Mouse (Mus musculus) left cerebral cortex, adult 8-10 months (tissue): ENCODE results near the gene Crybg3. TPM values are rescaled to one million over a fixed set of nuclear protein-coding genes. Genes with fewer than 3 reads are reported as not detected.

Experiments used
- DNase-seq, 2 experiments: peaks; one replicate each; pipeline ENCODE4 v3.0.0; 2022; ENCODE audit warnings: low spot score in 2 of 2
- total RNA-seq, 4 experiments: library from RNA; stranded (reverse); gene quantifications; 2 replicates each; pipeline ENCODE4 v1.2.4; 2022

Gene Crybg3
- total RNA-seq: 1 to 10 TPM; 6.6 to 8.7 (median 8.2) TPM

GRCm38 (mm10) chr16:59600311-59601251, at the start of gene Crybg3:
Gene Crybg3, minus strand, starts transcription at chr16:59600979.
- peak; percentile 16 to 38 for DNase-seq

- no peak for DNase-seq
Measured at GRCm38 (mm10) chr16:59643766-59644165, 43.0 kb upstream of the Crybg3 start.

- no peak for DNase-seq
Measured at GRCm38 (mm10) chr16:59639985-59640384, 39.2 kb upstream of the Crybg3 start.

- DNase-seq: peak; percentile 92 to 95
Measured at GRCm38 (mm10) chr16:59639102-59639691, 38.4 kb upstream of the Crybg3 start, which contains the start of gene Arl6. Gene Arl6, minus strand, starts transcription at chr16:59639391.

- DNase-seq: no peak
Measured at GRCm38 (mm10) chr16:59634598-59634997, 33.8 kb upstream of the Crybg3 start.

- no peak for DNase-seq
Measured at GRCm38 (mm10) chr16:59621554-59621953, 20.8 kb upstream of the Crybg3 start.

- peak in 1 of 2 experiments; percentile 6 for DNase-seq
Measured at GRCm38 (mm10) chr16:59617167-59617566, 16.4 kb upstream of the Crybg3 start.

GRCm38 (mm10) chr16:59615675-59616074, 14.9 kb upstream of the Crybg3 start:
- DNase-seq: no peak

- DNase-seq: no peak
Measured at GRCm38 (mm10) chr16:59610750-59611149, 10.0 kb upstream of the Crybg3 start.

GRCm38 (mm10) chr16:59604078-59604781, 3.5 kb upstream of the Crybg3 start:
- no peak for DNase-seq

GRCm38 (mm10) chr16:59599411-59600265, 1.1 kb downstream of the Crybg3 start:
- no peak for DNase-seq

- no peak for DNase-seq
Measured at GRCm38 (mm10) chr16:59598997-59599396, 1.8 kb downstream of the Crybg3 start.

- DNase-seq: no peak
Measured at GRCm38 (mm10) chr16:59597256-59597655, 3.5 kb downstream of the Crybg3 start.

GRCm38 (mm10) chr16:59594714-59595113, 6.1 kb downstream of the Crybg3 start:
- DNase-seq: no peak

GRCm38 (mm10) chr16:59590790-59591189, 10.0 kb downstream of the Crybg3 start:
- DNase-seq: no peak

- DNase-seq: no peak
Measured at GRCm38 (mm10) chr16:59588351-59589025, 12.3 kb downstream of the Crybg3 start.

- no peak for DNase-seq
Measured at GRCm38 (mm10) chr16:59587816-59588215, 13.0 kb downstream of the Crybg3 start.

GRCm38 (mm10) chr16:59586911-59587310, 13.9 kb downstream of the Crybg3 start:
- DNase-seq: no peak

GRCm38 (mm10) chr16:59586276-59586675, 14.5 kb downstream of the Crybg3 start:
- no peak for DNase-seq

- no peak for DNase-seq
Measured at GRCm38 (mm10) chr16:59585706-59586244, 15.0 kb downstream of the Crybg3 start.
